Mouse (Mus musculus): ENCODE data around the gene Pigt. TPM values are rescaled to one million over a fixed set of nuclear protein-coding genes. Genes with fewer than 3 reads are reported as not detected.

Gene Pigt
- polyA plus RNA-seq, 1 experiment from 2014 or later, result 58.7 TPM

GRCm38 (mm10) chr2:164551502-164551901, 54.2 kb downstream of the Pigt start:
- Histone ChIP-seq H3K27ac (ENCODE audit: low read depth, low read length) (no peak overlapping the region), H3K9me3 (ENCODE audit: control insufficient read depth, low read length) (no peaks in the 10 kb centered on the region), H3K4me3 (ENCODE audit: low read depth, low read length) (no peak overlapping the region), H3K4me2 (no peak overlapping the region), H3K27me3 (replicated peaks; ENCODE audit: control insufficient read depth, insufficient read depth, low read length) (0 out of 2 replicates have a peak, but pooled peaks cover 2% of the 10 kb centered on the region), H3K9ac (ENCODE audit: low read depth, low read length) (no peak overlapping the region), H3K4me1 (replicated peaks; ENCODE audit: control insufficient read depth, insufficient read depth, low read length) (no peaks in the 10 kb centered on the region), H3K36me3 (ENCODE audit: control insufficient read depth, insufficient read depth, low read length) (no peaks in the 10 kb centered on the region)
- DNase-seq (ENCODE audit: low spot score), result no peak
- 88% methylated on average over 9 of the region's 9 CpGs for WGBS
- ATAC-seq (replicated peaks; ENCODE audit: low FRiP score), result no peak

Other genes with a start within 250 kb of the Pigt start
- not detected in 2 replicates for gene Svs3b, start 240.9 kb upstream of the Pigt start, polyA plus RNA-seq (2014; fragmentation: Nextera tagmentation; extraction: Ambion mirVana)
- gene Svs4, start 219.1 kb upstream of the Pigt start, polyA plus RNA-seq (2014; fragmentation: Nextera tagmentation; extraction: Ambion mirVana), result not detected in 2 replicates
- gene Svs3a, start 208.3 kb upstream of the Pigt start, polyA plus RNA-seq (2014; fragmentation: Nextera tagmentation; extraction: Ambion mirVana), result not detected in 2 replicates
- gene Svs6, start 180.8 kb upstream of the Pigt start, polyA plus RNA-seq (2014; fragmentation: Nextera tagmentation; extraction: Ambion mirVana), result not detected in 2 replicates
- not detected in 2 replicates for gene Svs5, start 164.8 kb upstream of the Pigt start, polyA plus RNA-seq (2014; fragmentation: Nextera tagmentation; extraction: Ambion mirVana)
- gene Slpi, start 108.4 kb upstream of the Pigt start, polyA plus RNA-seq (2014; fragmentation: Nextera tagmentation; extraction: Ambion mirVana), result 9.4 and 11.6 TPM in 2 replicates
- gene Rbpjl, start 94.4 kb upstream of the Pigt start, polyA plus RNA-seq (2014; fragmentation: Nextera tagmentation; extraction: Ambion mirVana), result 0.04 and 0.12 TPM in 2 replicates
- gene Matn4, start 92.4 kb upstream of the Pigt start, polyA plus RNA-seq (2014; fragmentation: Nextera tagmentation; extraction: Ambion mirVana), result 0.14 and 0.32 TPM in 2 replicates
- 38.9 and 39.2 TPM in 2 replicates for gene Sdc4, start 53.6 kb upstream of the Pigt start, polyA plus RNA-seq (2014; fragmentation: Nextera tagmentation; extraction: Ambion mirVana)
- gene Sys1, start 40.6 kb upstream of the Pigt start, polyA plus RNA-seq (2014; fragmentation: Nextera tagmentation; extraction: Ambion mirVana), result 49.1 and 52.8 TPM in 2 replicates
- 4.4 and 7.4 TPM in 2 replicates for gene Gm20458, start 36.6 kb upstream of the Pigt start, polyA plus RNA-seq (2014; fragmentation: Nextera tagmentation; extraction: Ambion mirVana)
- not detected in 2 replicates for gene Trp53tg5, start 23.8 kb upstream of the Pigt start, polyA plus RNA-seq (2014; fragmentation: Nextera tagmentation; extraction: Ambion mirVana)
- gene Dbndd2, start 11.4 kb upstream of the Pigt start, polyA plus RNA-seq (2014; fragmentation: Nextera tagmentation; extraction: Ambion mirVana), result 2.1 TPM in 2 replicates
- gene Wfdc2, start 64.9 kb downstream of the Pigt start, polyA plus RNA-seq (2014; fragmentation: Nextera tagmentation; extraction: Ambion mirVana), result 8.2 and 9.1 TPM in 2 replicates
- gene Spint3, start 75.9 kb downstream of the Pigt start, polyA plus RNA-seq (2014; fragmentation: Nextera tagmentation; extraction: Ambion mirVana), result not detected in 2 replicates
- not detected in 2 replicates for gene Wfdc6a, start 87.9 kb downstream of the Pigt start, polyA plus RNA-seq (2014; fragmentation: Nextera tagmentation; extraction: Ambion mirVana)
- not detected in 2 replicates for gene Eppin, start 96.1 kb downstream of the Pigt start, polyA plus RNA-seq (2014; fragmentation: Nextera tagmentation; extraction: Ambion mirVana)
- gene Wfdc6b, start 116.0 kb downstream of the Pigt start, polyA plus RNA-seq (2014; fragmentation: Nextera tagmentation; extraction: Ambion mirVana), result not detected in 2 replicates
- gene Wfdc8, start 116.1 kb downstream of the Pigt start, polyA plus RNA-seq (2014; fragmentation: Nextera tagmentation; extraction: Ambion mirVana), result not detected in 2 replicates
- gene Wfdc16, start 141.3 kb downstream of the Pigt start, polyA plus RNA-seq (2014; fragmentation: Nextera tagmentation; extraction: Ambion mirVana), result not detected in 2 replicates
- gene Wfdc10, start 158.5 kb downstream of the Pigt start, polyA plus RNA-seq (2014; fragmentation: Nextera tagmentation; extraction: Ambion mirVana), result not detected in 2 replicates
- gene Wfdc9, start 159.1 kb downstream of the Pigt start, polyA plus RNA-seq (2014; fragmentation: Nextera tagmentation; extraction: Ambion mirVana), result not detected in 2 replicates
- not detected in 2 replicates for gene Wfdc11, start 176.6 kb downstream of the Pigt start, polyA plus RNA-seq (2014; fragmentation: Nextera tagmentation; extraction: Ambion mirVana)
- not detected in 2 replicates for gene Wfdc13, start 187.6 kb downstream of the Pigt start, polyA plus RNA-seq (2014; fragmentation: Nextera tagmentation; extraction: Ambion mirVana)
- gene Spint4, start 201.0 kb downstream of the Pigt start, polyA plus RNA-seq (2014; fragmentation: Nextera tagmentation; extraction: Ambion mirVana), result not detected in 2 replicates
- gene Spint5, start 217.8 kb downstream of the Pigt start, polyA plus RNA-seq (2014; fragmentation: Nextera tagmentation; extraction: Ambion mirVana), result not detected in 2 replicates
- gene Wfdc3, start 248.4 kb downstream of the Pigt start, polyA plus RNA-seq (2014; fragmentation: Nextera tagmentation; extraction: Ambion mirVana), result 0.18 and 0.38 TPM in 2 replicates
- 50.3 and 50.5 TPM in 2 replicates for gene Dnttip1, start 248.5 kb downstream of the Pigt start, polyA plus RNA-seq (2014; fragmentation: Nextera tagmentation; extraction: Ambion mirVana)